Mouse (Mus musculus): ENCODE measurements around the gene Adgrl3. TPM values are rescaled to one million over a fixed set of nuclear protein-coding genes. Genes with fewer than 3 reads are reported as not detected.

Adgrl3 gene
- polyA plus RNA-seq, 1 experiment from 2014 or later: 38.2 TPM

GRCm38 (mm10) chr5:81442150-81442549, 422.2 kb downstream of the Adgrl3 start:
- ATAC-seq (ENCODE audit: insufficient number of reproducible peaks, insufficient read depth, low FRiP score, low TSS enrichment, low read depth): no peak
- 68% methylated on average over 5 of the region's 5 CpGs for WGBS

GRCm38 (mm10) chr5:81465971-81466370, 446.0 kb downstream of the Adgrl3 start:
- Histone ChIP-seq H3K9ac (no peak overlapping the region), H3K27ac (no peak overlapping the region), H3K4me1 (no peaks in the 10 kb centered on the region), H3K4me2 (no peak overlapping the region), H3K36me3 (no peaks in the 10 kb centered on the region), H3K27me3 (no peaks in the 10 kb centered on the region), H3K9me3 (no peaks in the 10 kb centered on the region), H3K4me3 (no peak overlapping the region)
- ATAC-seq (ENCODE audit: insufficient number of reproducible peaks, insufficient read depth, low FRiP score, low TSS enrichment, low read depth): no peak
- 72% methylated on average over 4 of the region's 4 CpGs for WGBS

More at GRCm38 (mm10) chr5:81442150-81442549, 422.2 kb downstream of the Adgrl3 start:
- H3K9ac ChIP-seq: no peak overlapping the region
- no peaks in the 10 kb centered on the region for H3K36me3 ChIP-seq
- no peak overlapping the region for H3K27ac ChIP-seq
- H3K9me3 ChIP-seq: peaks cover 12% of the 10 kb centered on the region; the same call in 1 of the 2 replicates
- H3K4me3 ChIP-seq: no peak overlapping the region
- no peaks in the 10 kb centered on the region for H3K4me1 ChIP-seq
- H3K4me2 ChIP-seq: no peak overlapping the region
- no peaks in the 10 kb centered on the region for H3K27me3 ChIP-seq

- WGBS: 60% methylated on average over 2 of the region's 2 CpGs
- Histone ChIP-seq H3K4me1 (peaks cover 2% of the 10 kb centered on the region; the same call in 1 of the 2 replicates), H3K9me3 (no peaks in the 10 kb centered on the region), H3K4me2 (no peak overlapping the region), H3K27ac (no peak overlapping the region), H3K9ac (no peak overlapping the region), H3K4me3 (no peak overlapping the region), H3K36me3 (no peaks in the 10 kb centered on the region), H3K27me3 (no peaks in the 10 kb centered on the region)
- ATAC-seq (ENCODE audit: insufficient number of reproducible peaks, insufficient read depth, low FRiP score, low TSS enrichment, low read depth): no peak
These were observed 454.7 kb downstream of the Adgrl3 start for GRCm38 (mm10) chr5:81474681-81475080.

DNA sequence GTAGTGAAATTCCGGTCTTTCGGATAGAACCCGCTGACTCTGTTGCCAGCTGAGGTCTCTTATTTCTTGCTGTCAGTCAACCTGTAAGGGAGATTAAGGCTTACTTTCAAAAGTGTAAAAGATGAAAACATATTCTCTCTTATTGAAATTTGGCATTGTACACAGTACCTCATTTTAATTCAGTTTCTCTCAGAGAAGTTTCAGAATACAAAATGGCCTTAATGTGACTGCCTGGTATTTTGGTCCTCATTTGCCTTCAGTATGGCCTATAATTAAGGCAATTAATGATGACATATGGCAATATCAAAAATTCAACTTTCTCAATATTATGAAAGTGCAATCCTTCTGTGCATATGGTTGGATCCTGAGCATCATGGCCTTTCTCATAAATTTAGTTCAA, 455.5 kb downstream of the Adgrl3 start:
- H3K27me3 ChIP-seq: no peaks in the 10 kb centered on the region
- no peak overlapping the region for H3K27ac ChIP-seq
- H3K4me3 ChIP-seq: no peak overlapping the region
- H3K9ac ChIP-seq: no peak overlapping the region
- H3K36me3 ChIP-seq: no peaks in the 10 kb centered on the region
- H3K4me1 ChIP-seq: peaks cover 2% of the 10 kb centered on the region; the same call in 1 of the 2 replicates
- no peak overlapping the region for H3K4me2 ChIP-seq
- WGBS: 72% methylated on average over 3 of the region's 3 CpGs
- no peaks in the 10 kb centered on the region for H3K9me3 ChIP-seq
- ATAC-seq (ENCODE audit: insufficient number of reproducible peaks, insufficient read depth, low FRiP score, low TSS enrichment, low read depth): no peak

- Histone ChIP-seq H3K4me1 (peaks cover 2% of the 10 kb centered on the region; the same call in 1 of the 2 replicates), H3K9me3 (no peaks in the 10 kb centered on the region), H3K27me3 (no peaks in the 10 kb centered on the region), H3K36me3 (no peaks in the 10 kb centered on the region), H3K4me2 (no peak overlapping the region), H3K27ac (no peak overlapping the region), H3K4me3 (no peak overlapping the region), H3K9ac (no peak overlapping the region)
- ATAC-seq (ENCODE audit: insufficient number of reproducible peaks, insufficient read depth, low FRiP score, low TSS enrichment, low read depth): no peak
- 54% methylated on average over 8 of the region's 8 CpGs for WGBS
These were observed 456.2 kb downstream of the Adgrl3 start for GRCm38 (mm10) chr5:81475971-81476606.

- no peak overlapping the region for H3K4me3 ChIP-seq
- H3K4me1 ChIP-seq: no peaks in the 10 kb centered on the region
- no peak overlapping the region for H3K4me2 ChIP-seq
- WGBS: 58% methylated on average over 3 of the region's 3 CpGs
- no peaks in the 10 kb centered on the region for H3K9me3 ChIP-seq
- H3K36me3 ChIP-seq: no peaks in the 10 kb centered on the region
- no peak overlapping the region for H3K9ac ChIP-seq
- H3K27ac ChIP-seq: no peak overlapping the region
- no peak for ATAC-seq (ENCODE audit: insufficient number of reproducible peaks, insufficient read depth, low FRiP score, low TSS enrichment, low read depth)
- no peaks in the 10 kb centered on the region for H3K27me3 ChIP-seq
These were observed 461.0 kb downstream of the Adgrl3 start for GRCm38 (mm10) chr5:81480911-81481310.

DNA sequence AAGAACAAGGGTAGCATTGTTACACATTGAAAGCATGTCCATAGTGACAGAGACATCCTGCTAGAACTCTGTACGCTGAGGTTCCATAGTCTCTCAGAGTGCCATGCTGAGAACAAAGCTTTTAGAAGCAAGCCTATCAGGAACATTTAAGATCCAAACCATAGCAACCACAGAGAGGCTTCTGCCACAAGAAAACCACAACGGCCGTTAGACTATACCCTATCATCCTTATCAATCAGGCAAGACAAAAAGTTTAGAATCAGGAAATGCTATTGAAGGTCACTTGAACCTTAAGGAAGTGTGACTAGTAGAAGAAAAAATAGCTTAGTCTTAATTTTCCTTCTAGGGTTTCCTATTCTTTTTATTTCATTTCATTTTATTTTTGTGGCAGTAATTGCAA, 464.0 kb downstream of the Adgrl3 start:
- Histone ChIP-seq H3K27me3 (no peaks in the 10 kb centered on the region), H3K27ac (no peak overlapping the region), H3K9ac (no peak overlapping the region), H3K9me3 (no peaks in the 10 kb centered on the region), H3K4me2 (no peak overlapping the region), H3K4me1 (no peaks in the 10 kb centered on the region), H3K36me3 (no peaks in the 10 kb centered on the region), H3K4me3 (no peak overlapping the region)
- 60% methylated on average over 3 of the region's 3 CpGs for WGBS
- no peak for ATAC-seq (ENCODE audit: insufficient number of reproducible peaks, insufficient read depth, low FRiP score, low TSS enrichment, low read depth)

GRCm38 (mm10) chr5:81501076-81501475, 481.1 kb downstream of the Adgrl3 start:
- Histone ChIP-seq H3K4me3 (no peak overlapping the region), H3K9me3 (no peaks in the 10 kb centered on the region), H3K27me3 (no peaks in the 10 kb centered on the region), H3K4me1 (no peaks in the 10 kb centered on the region), H3K36me3 (no peaks in the 10 kb centered on the region), H3K4me2 (no peak overlapping the region), H3K27ac (no peak overlapping the region), H3K9ac (no peak overlapping the region)
- 93% methylated on average over 3 of the region's 3 CpGs for WGBS
- ATAC-seq (ENCODE audit: insufficient number of reproducible peaks, insufficient read depth, low FRiP score, low TSS enrichment, low read depth): no peak

GRCm38 (mm10) chr5:81518720-81519496, 499.0 kb downstream of the Adgrl3 start:
- H3K27ac ChIP-seq: peak overlapping the region; percentile 45; the same call in 1 of the 2 replicates
- H3K9me3 ChIP-seq: no peaks in the 10 kb centered on the region
- no peaks in the 10 kb centered on the region for H3K36me3 ChIP-seq
- H3K4me2 ChIP-seq: peak overlapping the region; percentile 17; the same call in 1 of the 2 replicates
- no peak overlapping the region for H3K4me3 ChIP-seq
- no peak for ATAC-seq (ENCODE audit: insufficient number of reproducible peaks, insufficient read depth, low FRiP score, low TSS enrichment, low read depth)
- no peak overlapping the region for H3K9ac ChIP-seq
- WGBS: 43% methylated on average over 5 of the region's 5 CpGs
- no peaks in the 10 kb centered on the region for H3K27me3 ChIP-seq
- H3K4me1 ChIP-seq: peaks cover 11% of the 10 kb centered on the region

DNA sequence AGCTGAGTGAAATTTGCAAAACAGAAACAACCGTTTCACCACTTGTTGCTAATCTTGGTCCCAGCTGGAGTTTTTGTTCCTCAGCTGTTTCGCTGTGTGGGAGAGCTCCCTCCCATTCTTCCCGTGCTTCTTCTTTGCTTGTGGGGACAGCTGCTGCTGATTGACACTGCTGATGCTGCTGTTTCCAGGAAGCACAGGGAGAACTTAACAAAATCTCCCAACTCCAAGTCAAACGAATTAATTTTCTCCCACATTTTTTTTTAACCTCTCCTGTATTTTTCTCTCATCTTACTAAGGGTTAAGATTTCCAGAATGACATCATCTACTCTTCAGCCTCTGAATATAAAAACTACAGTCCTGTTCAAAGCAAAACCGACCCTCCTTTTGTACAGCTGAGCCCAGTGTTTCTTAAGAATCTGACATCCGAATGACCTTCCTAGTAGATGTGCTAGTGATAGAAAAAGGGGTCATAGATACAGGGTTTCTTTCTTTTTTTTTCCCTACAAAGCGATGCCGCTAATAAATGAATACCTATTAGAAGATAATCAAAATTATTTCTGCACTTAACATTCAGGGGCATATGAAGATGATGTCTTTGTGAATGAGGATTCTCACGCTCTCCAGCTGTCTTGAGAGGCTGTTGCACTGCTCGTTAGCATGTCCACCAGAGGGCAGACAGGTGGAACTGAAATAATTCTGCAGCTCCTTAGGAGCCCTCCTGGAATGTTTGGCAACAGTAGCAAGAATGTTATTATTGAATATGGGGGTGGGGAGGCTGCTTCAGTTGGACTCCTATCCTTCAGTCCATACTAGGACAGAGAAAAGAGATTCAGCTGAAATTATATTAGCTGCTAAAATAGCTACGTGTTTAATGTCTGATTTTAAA, 499.8 kb downstream of the Adgrl3 start:
- Histone ChIP-seq H3K9ac (no peak overlapping the region), H3K4me1 (peaks cover 11% of the 10 kb centered on the region), H3K9me3 (no peaks in the 10 kb centered on the region), H3K36me3 (no peaks in the 10 kb centered on the region), H3K27ac (peak overlapping the region; percentile 45; the same call in 1 of the 2 replicates), H3K27me3 (no peaks in the 10 kb centered on the region), H3K4me2 (peak overlapping the region; percentile 17; the same call in 1 of the 2 replicates), H3K4me3 (no peak overlapping the region)
- WGBS: 21% methylated on average over 11 of the region's 11 CpGs
- ATAC-seq (ENCODE audit: insufficient number of reproducible peaks, insufficient read depth, low FRiP score, low TSS enrichment, low read depth): no peak

DNA sequence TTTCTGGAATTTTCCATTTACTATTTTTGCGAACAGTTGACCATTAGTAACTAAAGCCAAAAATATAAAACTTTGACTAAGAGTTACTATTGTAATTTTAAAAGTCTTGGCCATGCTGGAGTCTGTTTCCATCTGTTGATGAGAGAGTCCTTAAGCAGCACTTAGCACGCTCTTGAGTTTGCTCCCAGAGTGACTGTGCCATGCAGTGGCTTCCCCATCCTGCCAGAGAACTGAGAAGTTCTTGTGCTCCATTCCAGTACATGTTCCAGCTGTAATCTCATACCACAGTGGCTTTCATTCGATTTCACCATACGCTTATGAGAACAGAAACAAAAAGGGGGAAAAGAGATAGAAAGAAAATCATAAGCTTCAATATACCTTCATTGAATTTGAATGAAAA, 502.8 kb downstream of the Adgrl3 start:
- Histone ChIP-seq H3K4me2 (no peak overlapping the region), H3K4me1 (peaks cover 11% of the 10 kb centered on the region), H3K9ac (no peak overlapping the region), H3K36me3 (no peaks in the 10 kb centered on the region), H3K4me3 (no peak overlapping the region), H3K27ac (no peak overlapping the region), H3K27me3 (no peaks in the 10 kb centered on the region), H3K9me3 (no peaks in the 10 kb centered on the region)
- WGBS: 87% methylated on average over 4 of the region's 4 CpGs
- no peak for ATAC-seq (ENCODE audit: insufficient number of reproducible peaks, insufficient read depth, low FRiP score, low TSS enrichment, low read depth)

Measured in embryonic facial prominence, embryonic 13.5 days (tissue).